Mouse (Mus musculus) cerebellum, adult (tissue): ENCODE measurements around the gene Ehd3.
"Not testable (repeated sequence)": the region's sequence is repeated elsewhere in the genome, so short reads cannot be mapped to it uniquely, and the experiment has no call there.

Source experiments
- ATAC-seq: cut with Nextera tagmentation; 2 replicates; pipeline ENCODE4 v1.9.2; 2017; ENCODE audit warnings: mild to moderate bottlenecking, moderate library complexity, mixed read lengths; ENCODE audit not compliant: insufficient number of reproducible peaks, low FRiP score, low TSS enrichment

Gene Ehd3

GRCm38 (mm10) chr17:73824022-73824340 lies 20.0 kb downstream of the Ehd3 start:
- ATAC-seq, result no peak

DNA sequence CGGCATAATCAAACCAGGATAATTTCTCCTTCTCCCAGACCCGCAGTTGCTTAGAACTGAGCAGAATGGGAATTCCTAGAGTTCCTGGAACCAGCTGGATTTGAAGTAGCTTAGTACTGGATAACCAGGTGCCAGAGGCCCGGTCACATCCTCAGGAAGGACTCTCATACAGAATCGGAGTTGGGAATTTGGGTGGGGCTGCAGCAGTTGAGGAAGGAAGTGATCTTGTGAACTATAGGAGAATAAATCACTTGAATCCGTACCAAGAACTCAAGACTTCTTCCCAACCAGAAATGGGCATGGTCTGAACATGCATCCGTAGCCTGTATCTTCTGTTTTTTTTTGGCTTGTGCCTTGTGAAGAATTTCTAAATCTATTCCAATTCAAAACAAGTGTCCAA lies 22.2 kb downstream of the Ehd3 start:
- no peak for ATAC-seq

DNA sequence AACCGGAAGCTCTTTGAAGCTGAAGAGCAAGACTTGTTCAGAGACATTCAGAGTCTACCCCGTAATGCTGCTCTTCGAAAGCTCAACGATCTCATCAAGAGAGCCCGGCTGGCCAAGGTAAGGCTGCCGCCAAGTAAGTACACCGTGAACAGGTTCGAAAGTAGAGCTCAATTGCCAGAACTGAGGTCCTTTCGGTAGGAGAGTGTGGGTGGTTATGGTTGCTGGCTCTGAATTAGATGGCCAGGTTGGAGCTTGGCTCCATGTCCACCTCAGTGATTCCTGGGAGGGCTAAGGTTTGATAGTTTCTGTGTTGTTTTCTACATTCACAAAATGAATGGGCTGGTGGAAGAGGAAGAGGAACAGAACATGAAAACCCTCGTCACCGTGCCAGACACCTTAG lies 23.5 kb downstream of the Ehd3 start:
- ATAC-seq, result peak; percentile 42; the same call in 1 of the 2 replicates

- ATAC-seq, result no peak
Measured at GRCm38 (mm10) chr17:73830511-73830910, 26.6 kb downstream of the Ehd3 start.

- peak; percentile 89 for ATAC-seq
Measured at GRCm38 (mm10) chr17:73831427-73831826, 27.5 kb downstream of the Ehd3 start.

DNA sequence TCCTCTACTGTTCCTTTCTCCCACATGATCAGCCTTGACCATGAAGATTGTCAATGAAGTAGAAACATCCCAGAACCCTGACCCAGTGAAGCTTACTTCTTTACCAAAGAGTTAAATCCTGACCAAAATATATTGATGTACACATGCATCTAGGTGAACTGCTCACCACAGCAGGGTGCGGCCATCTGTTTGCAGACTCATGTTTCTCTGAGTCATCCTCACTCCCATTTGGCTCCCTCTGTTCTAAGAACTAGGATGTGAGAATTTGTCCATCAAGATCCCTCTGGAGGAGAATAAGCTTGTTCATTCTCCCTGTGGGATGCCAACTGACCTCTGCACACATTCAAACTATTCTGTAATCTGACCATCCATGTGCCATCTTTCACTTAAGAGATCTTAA lies 29.0 kb downstream of the Ehd3 start:
- no peak for ATAC-seq

- ATAC-seq, result no peak
Measured at GRCm38 (mm10) chr17:73833474-73833873, 29.5 kb downstream of the Ehd3 start.

DNA sequence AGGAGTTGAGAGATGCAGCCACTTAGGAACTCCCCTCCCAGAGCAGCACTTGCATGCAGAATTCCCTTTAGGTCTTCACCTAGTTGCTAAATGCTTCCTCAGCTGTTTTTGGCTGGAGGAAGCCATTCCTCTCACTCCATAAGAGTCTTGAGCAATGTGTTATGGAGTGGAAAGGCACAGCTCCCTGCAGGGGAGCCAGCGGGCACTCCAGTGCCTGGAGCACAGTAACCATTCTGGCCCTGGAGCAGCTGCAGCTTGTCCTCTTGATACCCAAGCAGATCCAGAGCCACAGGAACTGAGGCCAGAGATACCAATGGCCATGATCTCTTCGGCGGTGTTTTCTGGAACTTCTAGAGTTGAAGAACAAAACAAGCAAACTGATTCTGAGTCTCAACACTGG lies 32.7 kb downstream of the Ehd3 start:
- no peak for ATAC-seq

DNA sequence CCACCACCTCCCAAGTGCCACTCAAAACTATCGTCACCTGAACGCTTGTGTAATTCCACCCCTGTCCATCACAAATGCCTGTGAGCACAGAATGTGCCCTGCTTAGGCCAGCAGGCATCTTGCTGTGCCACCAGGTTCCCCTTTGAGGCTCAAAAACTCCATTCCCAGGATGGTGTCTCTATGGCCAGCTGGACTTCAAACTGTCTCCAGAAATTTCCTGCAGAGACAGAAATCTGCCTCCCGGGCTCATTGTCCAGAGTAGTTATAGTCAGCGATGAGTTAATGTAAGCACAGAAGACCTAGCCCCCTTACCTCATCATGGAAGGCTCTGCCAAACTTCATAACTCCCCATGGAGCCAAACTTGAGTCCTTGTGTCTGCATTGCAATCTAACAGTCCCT lies 33.3 kb downstream of the Ehd3 start:
- peak; percentile 50; the same call in 1 of the 2 replicates for ATAC-seq

DNA sequence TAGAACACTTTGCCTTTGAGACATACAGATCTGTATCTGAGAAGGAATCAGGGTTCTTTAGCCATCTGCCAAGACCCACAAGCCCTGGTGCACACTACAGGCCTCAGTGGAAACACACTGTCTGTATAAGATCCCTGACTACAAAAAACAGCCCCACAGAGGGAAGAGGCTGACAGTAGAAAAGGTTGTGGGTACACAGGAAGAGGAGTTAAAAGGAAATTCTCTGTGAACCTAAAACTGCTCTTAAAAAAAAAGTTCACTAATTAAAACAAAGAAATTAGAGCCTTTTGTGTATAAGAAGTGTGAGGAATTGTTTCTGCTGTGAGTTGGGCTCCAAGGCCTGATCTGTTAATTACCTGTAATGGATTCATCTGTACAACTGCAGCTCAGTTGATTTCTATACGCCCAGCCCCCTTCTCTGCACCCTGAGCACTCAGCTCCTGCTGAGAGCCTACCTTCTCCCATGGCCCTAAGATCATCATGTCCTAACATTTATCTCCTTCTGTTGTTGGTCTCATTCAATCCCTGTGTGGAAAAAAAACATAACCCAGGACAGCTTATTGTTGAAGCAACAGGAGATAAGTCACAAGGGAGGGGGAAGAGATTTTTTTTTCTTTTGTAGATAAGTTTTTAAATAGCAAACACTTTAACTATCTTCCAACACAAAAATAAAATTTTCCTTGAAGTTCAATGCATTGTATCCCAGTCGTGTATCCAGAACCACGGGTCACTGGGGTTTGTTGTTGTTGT lies 35.3 kb downstream of the Ehd3 start:
- ATAC-seq, result no peak

- not testable (repeated sequence) for ATAC-seq
Measured at GRCm38 (mm10) chr17:73839876-73840275, 35.9 kb downstream of the Ehd3 start.

DNA sequence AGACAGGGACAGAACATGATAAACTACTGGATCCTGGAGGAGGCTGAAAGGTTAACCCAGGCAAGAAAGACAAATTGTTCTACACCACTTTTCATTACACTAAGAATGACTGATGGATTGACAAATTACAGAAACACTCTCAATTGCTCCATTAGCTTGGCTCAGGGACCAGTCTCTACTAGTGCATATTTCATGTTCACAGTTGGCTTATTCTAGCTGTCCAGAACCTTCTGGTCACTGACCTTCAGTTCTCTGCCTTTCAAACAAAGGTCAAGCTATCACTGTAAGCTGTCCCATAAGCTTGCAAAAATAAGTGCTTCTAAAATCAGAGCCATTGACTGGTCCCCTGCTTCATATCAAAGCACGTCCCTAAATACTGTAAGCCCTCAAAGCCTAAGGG lies 39.0 kb downstream of the Ehd3 start:
- ATAC-seq, result no peak

GRCm38 (mm10) chr17:73845632-73846031 lies 41.7 kb downstream of the Ehd3 start:
- ATAC-seq, result no peak

- no peak for ATAC-seq
Measured at GRCm38 (mm10) chr17:73847399-73847798, 43.5 kb downstream of the Ehd3 start.

DNA sequence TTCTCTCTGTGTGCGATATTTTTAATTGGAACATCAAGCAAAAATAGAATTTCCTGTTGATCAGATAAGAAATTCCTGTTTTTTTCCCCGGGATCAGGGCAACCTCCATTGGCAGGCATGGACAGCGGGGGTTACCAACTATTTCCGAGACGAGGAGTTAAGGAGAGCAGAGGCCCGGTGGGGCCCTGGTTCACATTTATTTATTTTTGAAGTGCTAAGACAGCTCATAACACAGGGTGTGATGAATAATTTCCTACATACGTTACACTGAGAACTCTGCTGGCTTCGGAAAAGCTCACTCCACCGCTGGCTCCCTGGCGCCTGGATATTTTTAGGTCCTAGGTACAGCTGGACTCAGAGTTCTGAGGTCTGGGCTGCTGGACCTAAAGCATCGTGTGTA lies 49.1 kb downstream of the Ehd3 start:
- ATAC-seq, result no peak

DNA sequence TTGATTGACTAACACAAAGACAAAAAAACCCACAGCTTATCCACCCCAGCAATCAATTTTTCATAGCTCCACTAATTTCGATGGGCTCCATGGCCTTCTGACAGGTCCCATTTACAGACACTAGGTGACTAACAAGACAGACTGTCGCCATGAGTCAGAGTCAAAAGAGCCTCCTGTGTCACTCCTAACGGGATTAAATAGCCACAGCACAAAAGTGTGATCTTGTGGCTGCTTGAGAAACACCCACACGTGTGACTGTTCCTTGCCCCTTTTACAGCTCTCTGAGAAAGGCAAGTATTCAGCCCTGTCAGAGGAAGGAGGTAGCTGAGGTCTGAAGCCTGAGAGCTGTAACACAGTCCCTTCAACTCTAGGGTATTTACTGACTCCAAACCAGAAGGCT lies 49.8 kb downstream of the Ehd3 start:
- ATAC-seq, result no peak

GRCm38 (mm10) chr17:73869008-73869685 lies 65.2 kb downstream of the Ehd3 start:
- no peak for ATAC-seq

GRCm38 (mm10) chr17:73870956-73871605 lies 67.1 kb downstream of the Ehd3 start:
- ATAC-seq, result no peak

DNA sequence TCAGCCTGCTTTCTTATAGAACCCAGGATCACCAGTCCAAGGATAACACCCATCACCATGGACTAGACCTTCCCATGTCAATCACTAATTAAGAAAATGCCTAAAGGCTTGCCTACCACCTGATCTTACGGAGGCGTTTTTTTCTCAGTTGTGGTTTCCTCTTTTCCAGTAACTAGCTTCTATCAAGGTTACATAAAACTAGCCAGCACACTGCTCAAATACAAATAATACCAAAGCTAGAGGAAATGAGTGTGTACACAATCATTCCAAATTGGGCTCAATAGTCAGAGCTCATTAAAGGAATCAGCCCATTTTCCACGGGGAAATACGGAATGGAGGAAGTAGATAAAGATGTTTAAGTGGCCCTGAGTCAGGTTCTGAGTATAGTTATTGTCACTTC lies 71.3 kb downstream of the Ehd3 start:
- ATAC-seq, result no peak

- ATAC-seq, result no peak
Measured at GRCm38 (mm10) chr17:73875674-73876073, 71.7 kb downstream of the Ehd3 start.

- ATAC-seq, result no peak
Measured at GRCm38 (mm10) chr17:73879262-73879916, 75.5 kb downstream of the Ehd3 start.
